Mouse (Mus musculus) ES-Bruce4 (cell line): ENCODE measurements around the gene Ppp4r1. TPM values are rescaled to one million over a fixed set of nuclear protein-coding genes. Genes with fewer than 3 reads are reported as not detected.

Experiments used
- H3K27ac ChIP-seq: 2 replicates; pipeline ENCODE4 v1.5.1; 2012; ENCODE audit warnings: low read length, inconsistent platforms; ENCODE audit not compliant: insufficient read depth
- H3K27me3 ChIP-seq: 2 replicates; pipeline ENCODE4 v1.6.1; 2012; ENCODE audit warnings: mild to moderate bottlenecking, low read length, inconsistent platforms; ENCODE audit not compliant: control insufficient read depth, poor library complexity, insufficient read depth, severe bottlenecking
- H3K36me3 ChIP-seq: 2 replicates; pipeline ENCODE4 v1.6.1; 2012; ENCODE audit warnings: inconsistent platforms, mild to moderate bottlenecking, low read length, moderate library complexity; ENCODE audit not compliant: control insufficient read depth, poor library complexity, insufficient read depth, severe bottlenecking
- H3K4me1 ChIP-seq: one replicate; pipeline ENCODE4 v1.8.1; 2011; ENCODE audit warnings: low read length; ENCODE audit not compliant: control insufficient read depth, insufficient read depth
- H3K4me3 ChIP-seq: 2 replicates; pipeline ENCODE4 v1.5.1; 2011; ENCODE audit warnings: low read depth, mild to moderate bottlenecking, low read length
- H3K9ac ChIP-seq: 2 replicates; pipeline ENCODE4 v1.6.1; 2012; ENCODE audit warnings: low read depth, mild to moderate bottlenecking, inconsistent platforms; ENCODE audit not compliant: poor library complexity, severe bottlenecking
- H3K9me3 ChIP-seq: replicated peaks from 2 replicates; pipeline ENCODE4 v1.6.1; 2012; ENCODE audit warnings: mild to moderate bottlenecking, low read length, inconsistent platforms; ENCODE audit not compliant: control insufficient read depth, poor library complexity, insufficient read depth, severe bottlenecking
- CTCF ChIP-seq: IDR thresholded peaks from one replicate; pipeline ENCODE4 v1.8.1; 2011; ENCODE audit warnings: low read depth, low read length
- EP300 ChIP-seq: IDR thresholded peaks from 2 replicates; pipeline ENCODE4 v1.6.1; 2011; ENCODE audit warnings: low read depth, low read length; ENCODE audit not compliant: insufficient read depth
- POLR2A ChIP-seq: IDR thresholded peaks from one replicate; pipeline ENCODE4 v1.8.1; 2011; ENCODE audit warnings: low read length; ENCODE audit not compliant: insufficient read depth
- polyA plus RNA-seq: library from polyadenylated mRNA; stranded (reverse); fragments of >200 nt; gene quantifications from 2 replicates; pipeline ENCODE4 v1.2.4, GENCODE M21; 2011; ENCODE audit warnings: low read depth; ENCODE audit not compliant: missing spikeins, insufficient read depth, insufficient read length

The Ppp4r1 gene
- polyA plus RNA-seq, 1 experiment = 48.4 TPM

- H3K27ac ChIP-seq = no peak overlapping the region
- H3K4me1 ChIP-seq = peaks cover 9% of the 10 kb centered on the region
- no peaks in the 10 kb centered on the region for H3K27me3 ChIP-seq
- TF ChIP-seq CTCF = no peak
- no peak for TF ChIP-seq POLR2A
- no peak for TF ChIP-seq EP300
- H3K9ac ChIP-seq = no peak overlapping the region
- no peak overlapping the region for H3K4me3 ChIP-seq
- no peaks in the 10 kb centered on the region for H3K9me3 ChIP-seq
- no peaks in the 10 kb centered on the region; the same call in 1 of the 2 replicates for H3K36me3 ChIP-seq
These were observed 89.3 kb downstream of the Ppp4r1 start for GRCm38 (mm10) chr17:65871641-65872041.

- Histone ChIP-seq H3K27me3 (no peaks in the 10 kb centered on the region), H3K4me3 (no peak overlapping the region), H3K9me3 (no peaks in the 10 kb centered on the region), H3K9ac (no peak overlapping the region), H3K4me1 (peaks cover 9% of the 10 kb centered on the region), H3K27ac (0 out of 2 replicates have a peak overlapping the region, but pooled peaks have one; percentile 4), H3K36me3 (no peaks in the 10 kb centered on the region; the same call in 1 of the 2 replicates)
- TF ChIP-seq POLR2A (no peak), CTCF (no peak), EP300 (no peak)
These were observed 89.7 kb downstream of the Ppp4r1 start for GRCm38 (mm10) chr17:65872051-65872450.

GRCm38 (mm10) chr17:65872652-65873051, 90.3 kb downstream of the Ppp4r1 start:
- no peak overlapping the region for H3K9ac ChIP-seq
- H3K4me3 ChIP-seq = no peak overlapping the region
- no peaks in the 10 kb centered on the region for H3K9me3 ChIP-seq
- no peaks in the 10 kb centered on the region for H3K27me3 ChIP-seq
- H3K27ac ChIP-seq = no peak overlapping the region
- no peaks in the 10 kb centered on the region for H3K36me3 ChIP-seq
- TF ChIP-seq EP300 (peak; percentile 37; the same call in 1 of the 2 replicates), POLR2A (no peak), CTCF (peak; percentile 64)
- H3K4me1 ChIP-seq = peaks cover 6% of the 10 kb centered on the region

GRCm38 (mm10) chr17:65873156-65873555, 90.8 kb downstream of the Ppp4r1 start:
- Histone ChIP-seq H3K9ac (no peak overlapping the region), H3K36me3 (no peaks in the 10 kb centered on the region), H3K27me3 (no peaks in the 10 kb centered on the region)

GRCm38 (mm10) chr17:65873834-65874233, 91.5 kb downstream of the Ppp4r1 start:
- no peak overlapping the region for H3K9ac ChIP-seq
- TF ChIP-seq EP300 (no peak), POLR2A (no peak), CTCF (no peak)
- H3K36me3 ChIP-seq = no peaks in the 10 kb centered on the region
- no peaks in the 10 kb centered on the region for H3K27me3 ChIP-seq
- no peak overlapping the region for H3K27ac ChIP-seq
- no peaks in the 10 kb centered on the region for H3K9me3 ChIP-seq
- H3K4me1 ChIP-seq = peaks cover 8% of the 10 kb centered on the region
- no peak overlapping the region for H3K4me3 ChIP-seq

More at GRCm38 (mm10) chr17:65873156-65873555, 90.8 kb downstream of the Ppp4r1 start:
- no peak for TF ChIP-seq EP300
- no peak for TF ChIP-seq CTCF
- no peak for TF ChIP-seq POLR2A
- Histone ChIP-seq H3K27ac (no peak overlapping the region), H3K4me3 (no peak overlapping the region), H3K4me1 (peaks cover 8% of the 10 kb centered on the region), H3K9me3 (no peaks in the 10 kb centered on the region)

- no peak overlapping the region for H3K27ac ChIP-seq
- H3K4me3 ChIP-seq = peak overlapping the region; percentile 29; the same call in 1 of the 2 replicates
- peaks cover 6% of the 10 kb centered on the region for H3K4me1 ChIP-seq
- H3K9ac ChIP-seq = no peak overlapping the region
- no peaks in the 10 kb centered on the region for H3K27me3 ChIP-seq
- TF ChIP-seq POLR2A = no peak
- no peak for TF ChIP-seq CTCF
- no peak for TF ChIP-seq EP300
- no peaks in the 10 kb centered on the region for H3K9me3 ChIP-seq
- no peaks in the 10 kb centered on the region for H3K36me3 ChIP-seq
These were observed 94.7 kb downstream of the Ppp4r1 start for GRCm38 (mm10) chr17:65877026-65877425.
